Mouse (Mus musculus): Measurements from ENCODE around the gene Cypt1. TPM values are rescaled to one million over a fixed set of nuclear protein-coding genes. Genes with fewer than 3 reads are reported as not detected.
A peak's percentile ranks its signal among the peaks of the same experiment; 100 is the strongest.

Cypt1 gene
- not detected in 2 replicates for polyA plus RNA-seq (2012; rRNA removed)

DNA sequence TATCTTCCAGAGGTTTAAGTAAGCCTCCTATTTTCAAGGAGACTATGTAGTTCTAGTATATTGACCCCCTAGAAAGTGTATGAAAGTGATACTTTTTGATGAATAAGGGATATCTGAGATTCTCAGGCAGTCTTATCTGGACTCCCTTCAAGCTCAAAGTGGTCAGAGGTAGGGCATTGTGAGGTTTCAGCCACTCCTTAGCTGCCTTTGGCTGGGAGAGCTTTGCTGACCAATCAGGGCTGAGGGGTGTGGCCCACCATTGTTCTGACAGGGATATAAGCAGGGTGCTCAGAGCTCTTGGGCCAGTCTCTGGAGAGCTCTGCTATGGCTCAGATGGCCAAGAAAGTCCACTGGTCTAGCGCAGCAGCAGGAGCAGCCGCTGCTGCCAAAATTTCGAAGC lies at the start of gene Cypt1:
Gene Cypt1, plus strand, starts transcription at position 301 of the 400 bp plus-strand sequence.
- DNase-seq (ENCODE audit: extremely low spot score in 1 of 2, low spot score in 1 of 2): no peak

DNA sequence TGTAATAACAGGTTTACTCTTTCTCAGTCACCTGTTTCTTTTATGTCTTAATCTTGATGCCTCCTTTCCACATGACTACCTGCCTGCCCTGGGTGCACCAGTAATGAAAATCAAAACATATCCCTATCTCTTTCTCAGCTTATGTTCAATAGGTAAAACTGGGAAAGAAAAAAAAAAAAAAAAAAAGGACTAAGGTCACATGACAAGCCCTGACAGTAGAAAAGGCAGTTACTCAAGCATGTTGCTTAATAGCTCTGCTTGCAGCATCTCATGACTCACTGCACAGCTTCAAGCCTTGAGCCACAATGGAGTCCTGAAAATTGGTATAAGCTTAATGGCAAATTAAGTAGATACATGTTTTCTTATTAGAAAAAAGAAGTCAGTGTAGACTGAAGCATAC lies 24.1 kb downstream of the Cypt1 start:
- DNase-seq (ENCODE audit: extremely low spot score in 1 of 2, low spot score in 1 of 2): no peak

DNA sequence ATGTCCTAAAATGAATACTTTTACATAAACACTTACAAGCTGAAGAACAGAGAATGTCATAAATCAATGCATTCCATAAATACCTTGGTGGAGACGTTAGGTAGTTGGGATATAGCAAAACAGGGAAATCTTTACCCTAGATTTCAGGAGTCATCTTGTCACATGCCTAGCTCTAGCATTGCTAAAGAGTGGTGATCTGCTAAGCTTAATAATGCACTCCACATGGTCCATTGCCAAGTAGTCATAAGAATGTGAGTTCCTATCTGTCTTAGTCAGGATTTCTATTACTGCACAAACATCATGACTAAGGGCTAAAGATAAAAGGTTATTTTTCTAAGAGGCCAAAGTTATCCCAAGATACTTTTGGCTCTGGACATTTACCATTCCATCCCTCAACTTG lies 34.4 kb downstream of the Cypt1 start:
- no peak for DNase-seq (ENCODE audit: extremely low spot score in 1 of 2, low spot score in 1 of 2)

- peak in 1 of 2 experiments; percentile 7 for DNase-seq (ENCODE audit: extremely low spot score in 1 of 2, low spot score in 1 of 2)
These were observed 35.8 kb downstream of the Cypt1 start for GRCm38 (mm10) chrX:16558501-16558900.

Other genes starting within 250 kb of the Cypt1 start
- gene Maoa, start 96.8 kb downstream of the Cypt1 start, polyA plus RNA-seq (2012; rRNA removed): 16.3 and 20.0 TPM in 2 replicates

Data from frontal cortex, adult 2 months (tissue).